Mouse (Mus musculus) neutrophil, adult 83 days (primary cell): ENCODE data around the gene Kctd21. TPM values are rescaled to one million over a fixed set of nuclear protein-coding genes. Genes with fewer than 3 reads are reported as not detected.

Experiments
- total RNA-seq, 2 experiments: library from RNA; stranded (reverse); gene quantifications; one replicate each; pipeline ENCODE4 v1.2.4; 2023

Gene Kctd21
- 1 to 10 TPM; 2.5 to 2.6 TPM for total RNA-seq

GRCm38 (mm10) chr7:97331726-97332666 lies at the start of gene Kctd21, which contains the start of gene Usp35:
TSS of gene Kctd21 (plus strand) at chr7:97332327.
TSS of gene Usp35 (minus strand) at chr7:97332020.

Other genes starting within 250 kb of the Kctd21 start
- gene Usp35, start 307 bp upstream of the Kctd21 start, total RNA-seq: 1 to 10 TPM; 1.5 to 1.6 TPM
- 10 to 100 TPM; 11.2 to 14.0 TPM for gene Alg8, start 39.3 kb downstream of the Kctd21 start, total RNA-seq
- 10 to 100 TPM; 57.3 to 61.3 TPM for gene Ndufc2, start 67.7 kb downstream of the Kctd21 start, total RNA-seq
- gene Thrsp, start 85.4 kb downstream of the Kctd21 start, total RNA-seq: not detected
- gene Kctd14, start 119.0 kb downstream of the Kctd21 start, total RNA-seq: 1 to 10 TPM; 2.0 to 3.5 TPM
- gene Ints4, start 148.6 kb downstream of the Kctd21 start, total RNA-seq: 10 to 100 TPM; 27.1 to 28.1 TPM
- gene Aamdc, start 247.2 kb downstream of the Kctd21 start, total RNA-seq: 1 to 10 TPM; 4.8 to 6.0 TPM
- gene Rsf1, start 247.6 kb downstream of the Kctd21 start, total RNA-seq: 10 to 100 TPM; 28.7 to 30.5 TPM